Mouse (Mus musculus) E14TG2a.4 (cell line): ENCODE data around the gene Casq2.

Source experiments
- H3K27me3 ChIP-seq: 2 replicates; pipeline ENCODE4 v1.6.1; 2014; ENCODE audit warnings: low read length, control low read depth; ENCODE audit not compliant: insufficient read depth
- H3K36me3 ChIP-seq: 2 replicates; pipeline ENCODE4 v1.6.1; 2014; ENCODE audit warnings: low read length, control low read depth; ENCODE audit not compliant: insufficient read depth
- H3K4me1 ChIP-seq: replicated peaks from 2 replicates; pipeline ENCODE4 v1.6.1; 2014; ENCODE audit warnings: low read depth, low read length, control low read depth
- H3K4me3 ChIP-seq: replicated peaks from 2 replicates; pipeline ENCODE4 v1.5.1; 2014; ENCODE audit warnings: mild to moderate bottlenecking, low read length
- H3K9me3 ChIP-seq: 2 replicates; pipeline ENCODE4 v1.6.1; 2014; ENCODE audit warnings: low read length, control low read depth
- CTCF ChIP-seq: conservative IDR thresholded peaks from 2 replicates; pipeline ENCODE4 v1.5.1; 2014; ENCODE audit warnings: low read length
- NANOG ChIP-seq: IDR thresholded peaks from 2 replicates; pipeline ENCODE4 v1.6.1; 2014; ENCODE audit warnings: borderline replicate concordance, low read length, mixed read lengths
- POU5F1 ChIP-seq: IDR thresholded peaks from 2 replicates; pipeline ENCODE4 v1.6.1; 2014; ENCODE audit warnings: low read length, borderline replicate concordance

The Casq2 gene

GRCm38 (mm10) chr3:102086283-102086682 is at the start of gene Casq2:
Casq2 (plus strand) TSS chr3:102086415.
- Histone ChIP-seq H3K9me3 (peaks cover 19% of the 10 kb centered on the region), H3K36me3 (no peaks in the 10 kb centered on the region), H3K4me3 (0 out of 2 replicates have a peak within 1 kb of the TSS, but pooled peaks have one; percentile 17), H3K4me1 (peaks cover 79% of the 10 kb centered on the region), H3K27me3 (peaks cover 12% of the 10 kb centered on the region; the same call in 1 of the 2 replicates)
- TF ChIP-seq POU5F1, result no peak
- no peak for TF ChIP-seq CTCF
- no peak for TF ChIP-seq NANOG

DNA sequence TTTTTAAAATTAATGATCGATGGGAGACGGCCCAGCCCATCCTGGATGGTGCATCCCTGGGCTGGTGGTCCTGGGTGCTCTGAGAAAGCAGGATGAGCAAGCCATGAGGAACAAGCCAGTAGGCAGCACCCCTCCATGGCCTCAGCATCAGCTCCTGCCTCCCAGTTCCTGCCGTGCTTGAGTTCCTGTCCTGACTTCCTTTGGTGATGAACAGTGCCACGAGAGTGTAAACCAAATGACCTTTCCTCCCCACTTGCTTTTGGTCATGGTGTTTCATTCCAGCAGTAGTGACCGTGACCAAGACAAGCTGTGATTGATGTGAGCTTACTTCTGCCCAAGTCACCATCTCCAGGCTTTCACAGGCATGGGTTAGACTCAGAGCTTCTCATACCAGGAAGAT is 48.4 kb upstream of the Casq2 start:
- no peak overlapping the region for H3K4me3 ChIP-seq
- no peaks in the 10 kb centered on the region for H3K36me3 ChIP-seq
- H3K27me3 ChIP-seq, result peaks cover 4% of the 10 kb centered on the region; the same call in 1 of the 2 replicates
- H3K9me3 ChIP-seq, result no peaks in the 10 kb centered on the region
- no peaks in the 10 kb centered on the region for H3K4me1 ChIP-seq
- TF ChIP-seq CTCF, result no peak
- no peak for TF ChIP-seq POU5F1
- TF ChIP-seq NANOG, result no peak

- Histone ChIP-seq H3K4me3 (no peak overlapping the region), H3K4me1 (no peaks in the 10 kb centered on the region), H3K9me3 (no peaks in the 10 kb centered on the region), H3K36me3 (no peaks in the 10 kb centered on the region), H3K27me3 (peaks cover 9% of the 10 kb centered on the region)
- TF ChIP-seq POU5F1 (no peak), CTCF (no peak), NANOG (no peak)
Measured at GRCm38 (mm10) chr3:102038608-102039007, 47.6 kb upstream of the Casq2 start.

- TF ChIP-seq POU5F1 (no peak), CTCF (no peak), NANOG (no peak)
- Histone ChIP-seq H3K4me1 (no peaks in the 10 kb centered on the region), H3K9me3 (no peaks in the 10 kb centered on the region), H3K36me3 (no peaks in the 10 kb centered on the region), H3K27me3 (peaks cover 9% of the 10 kb centered on the region), H3K4me3 (no peak overlapping the region)
Measured at GRCm38 (mm10) chr3:102041632-102042031, 44.6 kb upstream of the Casq2 start.

DNA sequence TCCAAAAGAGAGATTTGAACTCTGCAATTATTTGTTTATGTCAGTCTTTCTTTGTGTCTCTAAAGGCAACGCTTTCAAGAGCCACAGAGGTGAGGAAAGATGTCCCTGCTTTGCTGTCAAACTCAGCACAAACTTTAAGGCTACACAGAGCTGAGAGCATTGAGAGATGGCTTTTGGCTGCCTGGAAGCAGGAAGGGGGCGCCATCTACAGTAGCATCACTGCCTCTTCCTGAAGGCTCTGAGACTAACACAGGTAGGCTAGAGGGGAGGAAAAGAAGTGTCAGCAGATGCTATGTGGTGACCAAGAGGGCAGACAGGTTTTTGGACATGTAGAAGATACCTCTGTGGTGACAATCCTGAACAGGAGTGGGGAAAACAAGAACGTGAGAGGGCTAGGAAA is 41.1 kb upstream of the Casq2 start:
- Histone ChIP-seq H3K4me1 (peaks cover 16% of the 10 kb centered on the region), H3K36me3 (no peaks in the 10 kb centered on the region), H3K27me3 (peaks cover 9% of the 10 kb centered on the region), H3K4me3 (no peak overlapping the region), H3K9me3 (no peaks in the 10 kb centered on the region)
- TF ChIP-seq POU5F1, result no peak
- peak; percentile 21 for TF ChIP-seq CTCF

- Histone ChIP-seq H3K36me3 (no peaks in the 10 kb centered on the region), H3K9me3 (no peaks in the 10 kb centered on the region), H3K27me3 (peaks cover 5% of the 10 kb centered on the region), H3K4me3 (no peak overlapping the region), H3K4me1 (peaks cover 39% of the 10 kb centered on the region)
- TF ChIP-seq CTCF (no peak), NANOG (no peak), POU5F1 (no peak)
Measured at GRCm38 (mm10) chr3:102047532-102047931, 38.7 kb upstream of the Casq2 start.

DNA sequence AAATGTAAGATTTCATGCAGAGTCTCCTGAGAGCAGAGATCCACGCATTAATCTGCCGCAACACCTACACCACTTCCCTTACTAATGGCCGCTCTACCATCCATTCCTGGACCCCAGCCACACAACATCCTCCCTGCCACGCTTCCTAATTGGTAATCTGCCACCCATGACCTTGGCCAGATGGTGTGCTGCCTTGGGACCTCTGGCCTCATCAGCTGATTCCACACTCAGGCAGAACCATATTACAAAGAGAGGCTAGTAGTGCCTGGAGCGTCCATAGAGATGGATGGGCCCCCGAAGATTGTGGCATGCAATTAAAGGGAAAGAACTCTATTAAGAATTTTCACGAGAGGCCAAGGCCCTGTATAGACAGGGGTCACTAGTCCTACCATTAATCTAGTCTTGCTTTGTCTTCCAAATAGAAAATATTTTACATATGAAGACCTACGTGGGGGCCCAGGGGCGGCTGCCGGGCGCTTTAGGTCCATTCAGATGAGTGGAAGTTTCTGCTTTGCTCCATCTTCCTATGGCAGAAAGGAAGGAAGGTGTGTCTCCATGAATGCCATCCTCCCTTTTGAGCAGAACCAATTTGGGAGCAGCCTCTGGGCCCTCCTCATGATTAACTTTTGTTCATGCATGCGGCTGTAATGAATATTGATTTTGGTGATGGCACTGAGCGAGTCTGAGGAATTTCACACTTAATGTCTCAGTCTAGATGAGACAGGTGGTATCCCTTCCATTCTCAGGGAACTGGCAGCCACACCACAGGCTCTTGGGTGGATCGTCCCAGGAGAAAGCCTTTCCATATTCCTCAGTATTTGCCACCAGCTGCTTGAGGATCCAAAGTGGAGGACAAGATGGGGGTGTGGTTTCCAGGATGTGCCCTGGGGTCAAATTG is 36.8 kb upstream of the Casq2 start:
- Histone ChIP-seq H3K4me1 (peaks cover 55% of the 10 kb centered on the region), H3K36me3 (no peaks in the 10 kb centered on the region), H3K9me3 (no peaks in the 10 kb centered on the region), H3K4me3 (peak overlapping the region; percentile 8; the same call in 1 of the 2 replicates), H3K27me3 (no peaks in the 10 kb centered on the region)
- TF ChIP-seq POU5F1, result no peak
- no peak for TF ChIP-seq CTCF
- no peak for TF ChIP-seq NANOG

DNA sequence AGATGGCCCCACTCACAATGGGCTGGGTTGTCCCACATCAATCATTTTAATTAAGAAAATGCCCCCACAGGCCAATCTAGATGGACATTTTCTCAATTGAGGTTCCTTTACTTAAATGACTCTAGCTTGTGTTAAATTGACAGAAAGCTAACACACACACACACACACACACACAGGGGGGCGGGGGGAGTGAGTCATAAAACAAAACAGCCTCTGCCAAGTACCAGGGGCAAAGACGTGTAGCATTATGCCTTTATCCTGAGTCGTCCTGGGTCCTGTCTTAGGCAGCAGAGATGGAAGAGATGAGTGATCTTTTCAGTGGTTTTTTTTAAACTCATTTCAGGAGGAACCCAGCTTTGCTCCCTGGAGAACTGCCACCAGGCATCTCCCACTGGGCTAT is 34.2 kb upstream of the Casq2 start:
- no peaks in the 10 kb centered on the region for H3K9me3 ChIP-seq
- no peaks in the 10 kb centered on the region for H3K36me3 ChIP-seq
- no peaks in the 10 kb centered on the region for H3K27me3 ChIP-seq
- no peak overlapping the region for H3K4me3 ChIP-seq
- TF ChIP-seq POU5F1 (no peak), CTCF (no peak), NANOG (no peak)
- peaks cover 77% of the 10 kb centered on the region for H3K4me1 ChIP-seq

DNA sequence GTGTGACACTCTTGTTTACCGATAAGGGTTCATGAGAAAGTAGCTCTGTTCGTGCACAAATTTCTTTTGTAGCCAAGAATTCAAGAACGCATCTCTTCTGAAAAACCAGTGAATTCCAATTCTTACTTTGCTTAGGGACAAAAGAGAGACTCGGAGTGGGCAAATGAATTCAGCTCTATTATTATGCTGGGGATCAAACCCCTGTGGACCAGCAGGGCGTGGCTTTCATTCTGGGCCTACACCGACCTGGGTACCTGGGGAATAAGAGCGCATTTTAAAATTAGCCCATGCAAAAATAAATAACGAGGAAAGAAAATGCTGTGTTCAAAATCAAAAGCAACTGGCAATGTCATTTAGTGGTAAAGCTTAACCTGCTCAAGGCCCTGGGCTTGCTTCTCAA is 32.9 kb upstream of the Casq2 start:
- Histone ChIP-seq H3K27me3 (no peaks in the 10 kb centered on the region), H3K9me3 (no peaks in the 10 kb centered on the region), H3K36me3 (no peaks in the 10 kb centered on the region), H3K4me1 (peaks cover 83% of the 10 kb centered on the region), H3K4me3 (no peak overlapping the region)
- no peak for TF ChIP-seq POU5F1
